Mouse (Mus musculus): ENCODE data around the gene Myrip.

The Myrip gene

DNA sequence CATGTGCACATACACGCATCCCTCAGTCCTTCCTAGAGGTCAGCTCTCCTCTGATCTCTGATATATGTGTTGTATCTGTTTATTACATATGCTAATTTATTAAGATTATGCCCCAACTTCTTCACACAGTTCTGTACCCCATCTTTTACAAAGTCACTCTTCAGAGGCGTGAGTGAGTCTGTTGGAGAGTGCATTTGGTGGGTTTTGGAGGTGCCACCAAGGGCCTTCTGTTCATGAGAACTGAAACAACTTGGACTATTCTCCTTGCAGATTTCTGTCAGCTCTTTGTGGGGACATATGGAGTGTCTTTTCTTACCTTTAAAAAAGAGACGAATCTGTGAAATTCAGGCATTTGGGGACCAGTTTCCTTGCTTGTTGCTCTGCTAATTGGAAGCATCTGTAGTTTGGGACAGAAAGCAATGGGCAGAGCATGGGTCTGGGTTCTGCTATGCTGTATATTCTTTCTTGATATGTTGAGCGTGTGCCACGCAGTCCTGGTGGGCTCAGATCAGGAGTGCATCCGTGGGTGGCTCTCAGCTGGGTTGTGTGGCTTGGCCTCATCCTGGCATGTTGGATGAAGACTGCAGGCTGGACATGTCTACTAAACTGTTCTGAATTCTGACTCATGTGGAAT lies 148.5 kb downstream of the Myrip start:
- no peak for DNase-seq (ENCODE audit: low read depth, low spot score)

DNA sequence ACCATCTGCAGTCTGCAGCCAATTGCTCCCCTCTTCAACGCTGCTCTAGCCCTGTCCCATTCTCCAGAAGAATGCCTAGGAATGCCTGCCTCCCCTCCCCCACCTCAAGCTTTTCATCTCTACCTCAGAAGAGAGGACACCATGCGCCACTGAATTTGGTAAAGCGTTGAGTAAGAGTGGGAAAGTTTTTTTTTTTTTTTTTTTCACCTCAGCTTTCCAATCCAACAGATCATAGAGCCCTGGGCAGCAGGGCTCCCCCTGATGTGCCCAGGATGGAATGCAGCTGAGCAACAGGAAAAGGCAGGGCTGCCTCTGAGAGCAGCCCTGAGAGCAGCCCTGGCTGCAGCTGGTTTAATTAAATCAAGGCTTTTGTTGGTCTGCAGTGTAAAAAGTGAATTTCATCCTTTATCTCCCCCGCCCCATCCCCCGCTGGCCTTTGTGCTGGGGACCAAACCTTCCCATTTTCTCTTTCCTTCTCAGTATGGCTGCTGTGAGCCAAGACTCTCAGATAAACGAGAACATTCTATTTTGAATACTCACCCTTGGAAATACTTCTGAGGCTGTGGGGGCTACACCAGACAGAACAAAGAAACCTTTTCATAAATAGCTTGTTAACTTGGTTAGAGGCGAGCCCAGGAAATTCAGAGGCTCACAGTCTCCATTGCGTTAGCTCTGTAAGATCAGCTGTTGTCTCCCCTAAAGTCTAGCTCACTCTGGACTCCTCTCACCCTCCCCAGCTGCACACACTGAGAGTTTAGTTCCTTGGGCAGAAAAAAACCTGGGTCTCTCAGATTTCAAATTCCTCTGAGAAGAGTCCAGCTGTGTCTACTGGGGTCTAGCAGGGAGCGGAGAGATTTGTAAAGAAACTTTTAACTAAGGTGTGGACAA lies 154.7 kb downstream of the Myrip start:
- DNase-seq (ENCODE audit: low read depth, low spot score) = no peak

- no peak for DNase-seq (ENCODE audit: low read depth, low spot score)
Measured at GRCm38 (mm10) chr9:120470431-120470830, 169.1 kb downstream of the Myrip start.

DNA sequence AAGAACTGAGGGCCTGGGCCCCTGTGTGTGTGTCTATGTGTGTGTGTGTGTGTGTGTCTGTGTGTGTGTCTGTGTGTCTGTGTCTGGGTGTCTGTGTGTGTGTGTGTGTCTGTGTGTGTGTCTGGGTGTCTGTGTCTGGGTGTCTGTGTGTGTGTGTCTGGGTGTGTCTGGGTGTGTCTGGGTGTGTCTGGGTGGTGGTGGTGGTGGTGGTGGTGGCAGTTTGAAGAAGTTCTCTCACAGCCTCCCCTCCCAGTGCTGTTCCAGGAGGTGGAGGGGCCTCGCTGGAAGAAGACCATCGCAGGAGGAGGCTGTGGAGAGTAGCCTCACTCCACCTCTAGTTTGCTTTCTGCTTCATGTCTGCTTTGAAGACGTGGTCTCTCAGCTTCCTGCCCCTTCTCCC lies 180.3 kb downstream of the Myrip start:
- no peak for DNase-seq (ENCODE audit: low read depth, low spot score)

DNA sequence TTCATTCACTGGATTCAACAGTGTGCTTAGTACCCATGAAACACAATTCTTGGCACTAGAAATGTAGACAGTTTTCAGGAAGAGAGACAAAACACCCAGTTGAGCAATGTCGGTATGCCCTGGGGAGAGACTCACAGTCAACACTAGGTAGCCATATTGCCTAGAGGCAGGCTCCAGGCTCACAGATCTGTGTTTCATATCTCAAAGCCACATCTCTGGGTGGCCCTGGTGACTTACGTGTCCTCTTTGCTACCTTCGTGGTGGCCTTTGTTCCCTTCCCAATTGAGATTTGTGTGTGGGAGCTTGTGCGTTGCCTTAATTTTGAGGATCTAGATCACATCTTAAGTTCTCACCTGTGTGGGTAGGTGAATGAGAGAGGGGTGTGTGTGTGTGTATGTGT lies 181.1 kb downstream of the Myrip start:
- DNase-seq (ENCODE audit: low read depth, low spot score) = no peak

- DNase-seq (ENCODE audit: low read depth, low spot score) = no peak
Measured at GRCm38 (mm10) chr9:120483101-120483500, 181.8 kb downstream of the Myrip start.

GRCm38 (mm10) chr9:120487076-120487475 lies 185.8 kb downstream of the Myrip start:
- no peak for DNase-seq (ENCODE audit: low read depth, low spot score)

DNA sequence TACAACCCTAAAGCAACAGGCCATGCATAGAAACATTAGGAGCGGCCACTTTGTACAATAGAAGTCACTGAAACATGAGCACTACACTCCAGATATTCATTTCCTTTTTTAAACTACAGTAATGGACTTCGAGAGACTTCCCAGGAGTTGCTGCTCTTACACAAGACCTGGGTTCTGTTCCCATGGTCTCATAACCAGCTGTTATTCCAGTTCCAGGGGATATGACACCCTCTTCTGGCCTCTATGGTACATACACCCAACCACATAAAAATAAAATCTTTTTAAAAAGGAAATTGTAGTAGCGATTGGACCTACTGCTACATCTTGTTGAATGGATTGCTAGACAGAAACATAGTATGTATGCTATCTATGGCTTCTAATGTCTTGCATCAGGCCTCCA lies 190.2 kb downstream of the Myrip start:
- no peak for DNase-seq (ENCODE audit: low read depth, low spot score)

GRCm38 (mm10) chr9:120492010-120492399 lies 190.7 kb downstream of the Myrip start, which contains the start of gene Eif1b:
Gene Eif1b (plus strand): TSS chr9:120492232.
- DNase-seq (ENCODE audit: low read depth, low spot score) = no peak

- DNase-seq (ENCODE audit: low read depth, low spot score) = peak; percentile 72
Measured at GRCm38 (mm10) chr9:120492400-120493351, 191.4 kb downstream of the Myrip start.

DNA sequence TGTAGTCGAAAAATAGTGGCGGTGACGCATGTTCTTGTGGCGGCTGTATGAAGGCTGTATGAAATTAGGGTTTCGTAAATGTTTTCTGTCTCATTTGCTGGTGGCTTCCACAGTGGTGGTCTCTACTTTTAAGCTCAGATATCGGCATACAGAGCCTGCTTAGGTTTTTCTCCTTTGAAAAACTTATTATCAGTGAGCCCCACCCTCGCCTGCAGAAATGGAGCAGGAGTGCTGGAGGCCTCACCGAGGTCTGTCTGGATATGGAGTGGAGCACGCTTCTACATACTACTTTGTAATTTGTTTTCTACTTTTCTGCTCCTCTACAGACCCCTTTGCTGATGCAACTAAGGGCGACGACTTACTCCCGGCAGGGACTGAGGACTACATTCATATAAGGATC lies 192.5 kb downstream of the Myrip start:
- DNase-seq (ENCODE audit: low read depth, low spot score) = no peak

GRCm38 (mm10) chr9:120496691-120497090 lies 195.4 kb downstream of the Myrip start:
- peak; percentile 68 for DNase-seq (ENCODE audit: low read depth, low spot score)

- no peak for DNase-seq (ENCODE audit: low read depth, low spot score)
Measured at GRCm38 (mm10) chr9:120497983-120498382, 196.7 kb downstream of the Myrip start.

DNA sequence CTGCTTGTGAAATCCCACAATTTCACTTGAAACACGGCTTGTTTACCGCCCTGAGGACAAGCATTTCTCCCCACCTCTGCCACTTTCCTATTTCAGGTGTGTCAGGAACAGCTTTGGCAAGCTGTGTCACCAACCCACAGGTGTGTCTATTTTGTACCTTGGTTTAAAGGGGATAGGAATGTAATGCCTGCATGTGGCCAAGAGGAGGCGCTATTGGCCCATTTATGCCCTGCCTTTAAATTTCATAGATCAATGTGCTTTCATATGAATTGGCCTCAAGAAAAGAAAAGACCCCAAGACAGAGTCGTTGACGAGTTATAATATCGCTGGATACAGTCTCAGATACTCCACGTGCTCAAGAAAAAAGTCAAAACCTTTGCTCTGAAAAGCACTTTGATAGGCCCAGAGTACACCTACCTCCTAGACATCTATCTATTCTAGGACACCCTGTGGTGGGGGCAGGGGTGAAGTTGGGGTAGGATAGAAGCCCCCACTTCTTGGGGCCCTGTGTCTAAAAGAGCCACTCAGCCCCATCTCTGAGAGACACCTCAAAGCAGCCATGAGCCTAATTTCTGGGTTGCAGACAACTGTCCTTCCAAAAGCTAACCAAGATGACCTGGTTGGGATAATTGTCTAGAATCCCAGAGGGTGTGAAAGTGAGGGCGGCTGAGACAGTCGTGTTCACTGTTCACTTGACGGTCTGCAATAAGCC lies 200.0 kb downstream of the Myrip start:
- no peak for DNase-seq (ENCODE audit: low read depth, low spot score)

GRCm38 (mm10) chr9:120502013-120502412 lies 200.7 kb downstream of the Myrip start:
- DNase-seq (ENCODE audit: low read depth, low spot score) = peak; percentile 69

GRCm38 (mm10) chr9:120504423-120504822 lies 203.1 kb downstream of the Myrip start:
- DNase-seq (ENCODE audit: low read depth, low spot score) = no peak

GRCm38 (mm10) chr9:120511781-120512180 lies 210.5 kb downstream of the Myrip start:
- DNase-seq (ENCODE audit: low read depth, low spot score) = no peak

DNA sequence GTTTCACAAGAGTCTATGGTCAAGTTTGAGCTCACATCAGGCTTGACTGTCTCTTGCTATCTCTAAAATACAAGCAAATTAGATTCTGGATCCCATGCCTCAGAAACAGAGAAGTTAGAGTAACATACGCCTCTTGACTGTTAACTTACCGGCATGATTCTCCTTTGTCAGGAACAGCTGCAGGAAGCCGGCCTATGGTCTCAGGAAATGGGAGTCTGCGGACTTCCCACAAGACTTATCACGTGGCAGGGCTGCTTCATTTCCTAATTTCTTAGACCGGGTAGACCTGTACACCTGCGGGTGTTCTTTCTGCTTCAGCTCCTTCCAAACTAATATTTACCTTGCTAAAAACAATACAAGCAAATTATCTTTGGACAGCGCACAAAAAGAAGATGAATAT lies 215.4 kb downstream of the Myrip start:
- DNase-seq (ENCODE audit: low read depth, low spot score) = no peak

DNA sequence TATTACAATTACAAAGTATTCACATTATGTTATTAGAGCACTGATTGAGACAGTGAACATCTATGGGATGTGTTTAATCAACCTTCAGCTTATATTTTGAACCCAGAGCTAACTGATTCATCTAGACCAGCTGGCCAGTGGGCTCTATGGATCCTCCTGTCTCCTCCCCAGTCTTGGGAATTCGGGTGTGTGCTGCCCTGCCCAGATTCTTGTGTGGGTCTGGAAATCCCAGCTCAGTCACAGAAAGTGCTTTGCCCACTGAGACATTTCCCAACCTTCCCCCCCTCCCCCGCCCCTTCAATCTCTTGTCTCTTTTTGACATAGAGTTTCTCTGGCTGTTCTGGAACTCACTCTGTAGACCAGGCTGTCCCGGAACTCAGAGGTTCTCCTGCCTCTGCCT lies 217.6 kb downstream of the Myrip start:
- DNase-seq (ENCODE audit: low read depth, low spot score) = no peak

DNA sequence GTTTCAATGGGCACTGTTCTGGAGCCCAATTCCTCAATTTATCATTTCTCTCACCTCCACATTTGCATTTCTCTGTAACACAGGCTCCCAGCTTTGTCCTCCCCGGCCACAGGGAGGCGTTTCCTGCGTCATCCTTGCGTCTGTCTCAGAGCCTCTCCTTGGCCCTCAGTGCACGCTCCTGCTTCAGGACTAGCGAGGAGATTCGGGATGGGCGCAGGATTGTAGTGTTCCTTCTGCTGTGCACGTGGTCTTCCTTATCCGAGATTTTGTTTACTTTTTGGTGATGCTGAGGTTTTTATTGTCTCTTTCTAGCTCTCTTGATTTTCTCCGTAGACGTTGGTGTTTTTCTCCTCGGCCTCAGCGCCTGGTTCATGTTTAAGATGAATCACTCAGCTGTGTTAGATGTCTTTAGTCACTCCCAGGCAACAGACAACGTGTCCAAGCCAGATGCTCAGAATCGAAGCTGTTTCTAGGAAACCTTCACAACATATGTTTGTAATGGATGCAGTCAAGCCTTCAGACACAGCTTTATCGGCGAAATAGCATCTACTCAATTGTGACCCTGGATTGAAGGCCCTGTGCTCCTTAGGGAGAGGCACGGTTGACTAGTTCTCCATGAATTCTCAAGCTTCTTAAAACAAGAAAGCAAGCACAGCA lies 218.3 kb downstream of the Myrip start:
- DNase-seq (ENCODE audit: low read depth, low spot score) = no peak

DNA sequence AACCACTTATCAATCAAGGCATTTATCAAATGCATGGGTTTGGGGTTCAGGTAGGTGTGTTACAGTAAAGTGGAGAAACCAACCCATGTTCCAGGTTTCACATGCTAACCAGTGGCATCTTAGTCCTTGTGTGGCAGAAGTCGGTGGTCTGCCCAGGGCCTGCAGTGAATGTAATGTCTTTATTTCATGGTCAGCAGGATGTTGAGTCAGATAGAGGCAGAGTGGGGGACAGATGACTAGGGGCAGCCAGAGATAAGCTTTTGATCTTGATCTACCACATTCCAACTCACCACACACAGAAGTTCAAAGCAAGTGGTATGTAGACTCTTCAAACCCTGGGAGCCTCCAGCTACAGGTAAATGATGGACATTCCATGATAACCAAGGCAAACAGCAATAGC lies 219.8 kb downstream of the Myrip start:
- no peak for DNase-seq (ENCODE audit: low read depth, low spot score)
